Mouse (Mus musculus) thymus, adult 2 months (tissue): Measurements from ENCODE around the gene Arid1a.

ENCODE experiments used
- CTCF ChIP-seq: fragments of 200-500 bp; IDR thresholded peaks from 2 replicates; pipeline ENCODE4 v1.5.1; 2012; ENCODE audit warnings: mild to moderate bottlenecking, control low read depth, low read length, moderate library complexity, borderline replicate concordance; ENCODE audit not compliant: control insufficient read depth, poor library complexity, insufficient read depth; ENCODE audit errors: extremely low read depth
- POLR2A ChIP-seq: fragments of 200-500 bp; IDR thresholded peaks from 2 replicates; pipeline ENCODE4 v1.6.1; 2012; ENCODE audit warnings: mild to moderate bottlenecking, low read length, control low read depth, moderate library complexity; ENCODE audit not compliant: control insufficient read depth, poor library complexity, insufficient read depth; ENCODE audit errors: extremely low read depth

DNA sequence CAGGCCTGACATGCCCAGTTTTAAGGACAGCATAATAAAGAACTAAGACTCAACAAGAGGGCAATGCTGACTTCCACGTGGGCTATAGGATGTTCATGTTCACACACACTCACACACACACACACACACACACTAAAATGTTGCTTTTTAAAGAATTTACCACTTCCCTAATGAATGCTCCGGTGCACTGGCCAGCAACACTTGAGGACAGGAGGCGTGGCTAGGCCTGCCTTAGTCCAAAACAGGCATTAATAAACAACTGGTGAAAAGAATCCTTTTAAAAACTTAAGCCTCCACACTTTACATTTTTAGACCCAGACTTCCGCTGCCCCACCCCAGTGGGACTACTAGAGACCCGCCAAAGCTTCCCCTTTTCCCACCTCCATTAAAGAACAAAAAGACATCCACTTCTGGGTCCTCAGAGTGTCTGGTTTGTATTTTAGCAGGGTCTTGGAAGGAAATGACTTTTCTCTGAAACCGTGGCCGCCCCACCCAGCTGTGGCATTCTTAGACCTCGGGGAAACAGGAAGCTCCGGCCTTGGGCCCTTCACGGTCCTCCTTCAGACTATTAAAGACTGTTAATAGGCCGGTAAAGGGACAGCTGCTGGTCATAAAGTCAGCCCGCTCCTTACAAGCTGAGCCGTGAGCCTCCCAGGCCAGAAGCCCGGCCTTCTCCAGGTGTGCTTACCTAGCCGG lies 96.9 kb downstream of the Arid1a start:
- TF ChIP-seq CTCF (no peak), POLR2A (no peak)
